Mouse (Mus musculus): Measurements from ENCODE around the gene Arid1a.
"Not testable (repeated sequence)": the region's sequence is repeated elsewhere in the genome, so short reads cannot be mapped to it uniquely, and the experiment has no call there.

DNA sequence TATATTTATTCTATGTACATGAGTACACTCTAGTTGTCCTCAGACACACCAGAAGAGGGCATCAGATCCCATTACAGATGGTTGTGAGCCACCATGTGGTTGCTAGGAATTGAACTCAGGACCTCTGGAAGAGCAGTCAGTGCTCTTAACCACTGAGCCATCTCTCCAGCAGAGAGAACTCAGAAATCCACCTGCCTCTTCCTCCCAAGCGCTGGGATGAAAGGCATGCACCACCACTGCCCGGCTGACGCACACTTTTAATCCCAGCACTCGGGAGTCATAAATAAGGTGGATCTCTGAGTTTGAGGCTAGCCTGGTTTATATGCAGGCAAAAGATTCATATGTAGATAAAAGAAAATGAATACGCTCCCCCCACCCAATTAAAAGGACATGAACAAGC, 107.1 kb downstream of the Arid1a start:
- not testable (repeated sequence) for TF ChIP-seq POLR2A (IDR thresholded peaks at IDR 0.05; ENCODE audit: borderline replicate concordance, insufficient read depth, low read length); CTCF (IDR thresholded peaks at IDR 0.05; ENCODE audit: borderline replicate concordance, insufficient read depth, low read depth, low read length)
